17 mouse cellular contexts compared by ENCODE assay signal in the genomic region with DNA sequence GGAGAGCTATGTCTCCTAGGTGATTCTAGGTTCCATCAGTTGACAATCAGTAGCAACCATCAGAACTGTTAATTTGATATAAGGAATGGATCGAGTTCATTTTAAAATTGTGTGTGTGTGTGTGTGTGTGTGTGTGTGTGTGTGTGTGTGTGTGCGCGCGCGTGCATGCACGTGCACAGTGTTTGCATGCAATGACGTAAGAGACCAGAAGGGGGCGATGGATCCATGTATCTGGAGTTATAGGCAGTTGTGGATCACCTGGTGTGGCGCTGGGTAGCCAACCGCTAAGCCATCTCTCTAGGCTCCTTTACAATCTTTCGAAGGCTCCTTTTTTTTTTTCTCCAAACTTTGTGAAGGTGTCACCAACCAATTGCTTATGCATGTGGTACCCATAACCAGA. TPM values are rescaled to one million over a fixed set of nuclear protein-coding genes. Genes with fewer than 3 reads are reported as not detected.
"Had no signal": no experiment of that assay in that cellular context is flagged by ENCODE, and none has a peak within 500 bp of the region (broad histone marks: within the 10 kb centered on the region; RNA-seq: fewer than 3 reads in every experiment).

No protein-coding gene starts in this region.

- H3K36me3 ChIP-seq: limb, embryonic 13.5 days; midbrain, embryonic 10.5 days; neural tube, embryonic 13.5 days had no signal

- H3K4me2 ChIP-seq: limb, embryonic 13.5 days; liver, embryonic 11.5 days; neural tube, embryonic 13.5 days had no signal

- DNase-seq: kidney, adult 9 months; kidney, postnatal 10 days; kidney, postnatal 4 days; left cerebral cortex, postnatal 4 days; lung, adult 18-20 months; lung, postnatal 4 days; midbrain, embryonic 14.5 days; right cerebral cortex, postnatal 25 days; thymus, adult 2 months; thymus, postnatal 36 days had no signal

- H3K4me1 ChIP-seq: limb, embryonic 13.5 days had no signal

- H3K27ac ChIP-seq: limb, embryonic 13.5 days; midbrain, embryonic 10.5 days; neural tube, embryonic 13.5 days had no signal

- H3K9me3 ChIP-seq: limb, embryonic 13.5 days; midbrain, embryonic 10.5 days; neural tube, embryonic 13.5 days had no signal

- H3K9ac ChIP-seq: limb, embryonic 13.5 days; neural tube, embryonic 13.5 days had no signal

- ATAC-seq: intestine, postnatal 0 days; lung, postnatal 0 days had no signal

- H3K4me3 ChIP-seq: limb, embryonic 13.5 days; midbrain, embryonic 10.5 days; neural tube, embryonic 13.5 days had no signal

- H3K27me3 ChIP-seq: limb, embryonic 13.5 days; neural tube, embryonic 13.5 days had no signal

RNA-seq across cellular contexts. Expression of gene Nptx2, which starts 16.6 kb away (rescaled TPM):
- total RNA-seq: megakaryocyte, adult 5-6 weeks had no signal
